In the genomic region with DNA sequence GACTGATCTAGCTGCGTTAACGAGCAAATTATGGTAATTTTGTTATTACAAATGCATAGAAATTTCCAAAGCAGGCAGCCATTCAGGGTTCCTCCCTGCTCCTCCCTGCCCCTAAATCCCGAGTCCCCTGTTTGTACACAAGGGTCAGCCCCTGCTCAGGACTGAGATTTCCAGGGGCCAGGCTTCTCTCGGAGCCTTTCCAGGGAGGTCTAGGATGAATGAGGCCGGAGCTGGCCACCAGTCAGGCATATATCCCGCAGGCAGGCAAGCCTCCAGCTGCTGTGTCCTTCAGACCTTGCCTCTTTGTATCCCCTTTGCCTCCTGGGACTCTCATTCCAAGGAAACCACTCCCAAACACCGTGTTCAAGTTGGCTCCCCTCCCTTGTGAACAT, we compare ENCODE assay signal across 9 mouse cellular contexts.
A peak's percentile ranks its signal among the peaks of the same experiment; 100 is the strongest.
DNase-seq lines count a peak whose midpoint lies in the region; ATAC-seq lines count a peak whose summit lies in the region.
"Had no signal": no experiment of that assay in that cellular context is flagged by ENCODE, and none has a peak within 500 bp of the region (broad histone marks: within the 10 kb centered on the region; RNA-seq: fewer than 3 reads in every experiment).

No protein-coding gene starts in this region.

- peaks cover 11% of the 10 kb centered on the region; the same call in 1 of the 2 replicates for H3K4me1 ChIP-seq in heart, embryonic 13.5 days
- H3K4me1 ChIP-seq in embryonic facial prominence, embryonic 11.5 days (ENCODE audit: control insufficient read depth, insufficient read depth, low read length) = peaks cover 2% of the 10 kb centered on the region; the same call in 1 of the 2 replicates
- peaks cover 22% of the 10 kb centered on the region for H3K4me1 ChIP-seq in hindbrain, embryonic 14.5 days (replicated peaks; ENCODE audit: control insufficient read depth, insufficient read depth, low read length)
- H3K4me1 ChIP-seq in midbrain, embryonic 14.5 days (ENCODE audit: control insufficient read depth, insufficient read depth, low read length) = peaks cover 17% of the 10 kb centered on the region

- no peak for DNase-seq in heart, adult 11 months
- DNase-seq in embryonic facial prominence, embryonic 11.5 days (ENCODE audit: low spot score) = no peak
- no peak for DNase-seq in hindbrain, embryonic 14.5 days (ENCODE audit: low spot score)
- DNase-seq in midbrain, embryonic 14.5 days = peak; percentile 59
- no peak for DNase-seq in gastrocnemius, postnatal 36 days
- DNase-seq in adrenal gland, adult (ENCODE audit: inconsistent age in 2 of 2, low spot score in 1 of 2) = no peak
- no peak for DNase-seq in gastrocnemius, postnatal 25 days
- DNase-seq: cerebellum, adult 11 months had no signal

- H3K27ac ChIP-seq in heart, embryonic 13.5 days (replicated peaks) = no peak overlapping the region
- H3K27ac ChIP-seq in embryonic facial prominence, embryonic 11.5 days (replicated peaks; ENCODE audit: low read depth, low read length) = peak overlapping the region; percentile 20; the same call in 1 of the 2 replicates
- peak overlapping the region; percentile 82 for H3K27ac ChIP-seq in hindbrain, embryonic 14.5 days
- peak overlapping the region; percentile 84 for H3K27ac ChIP-seq in midbrain, embryonic 14.5 days (replicated peaks; ENCODE audit: low read depth, low read length)

- H3K9me3 ChIP-seq in heart, embryonic 13.5 days = no peaks in the 10 kb centered on the region
- no peaks in the 10 kb centered on the region for H3K9me3 ChIP-seq in embryonic facial prominence, embryonic 11.5 days (replicated peaks; ENCODE audit: control insufficient read depth, low read length)
- no peaks in the 10 kb centered on the region for H3K9me3 ChIP-seq in hindbrain, embryonic 14.5 days (ENCODE audit: control insufficient read depth, low read length)
- no peaks in the 10 kb centered on the region for H3K9me3 ChIP-seq in midbrain, embryonic 14.5 days (ENCODE audit: control insufficient read depth, low read length)

- peak overlapping the region; percentile 79 for H3K9ac ChIP-seq in heart, embryonic 13.5 days
- H3K9ac ChIP-seq in embryonic facial prominence, embryonic 11.5 days (replicated peaks; ENCODE audit: low read length) = peak overlapping the region; percentile 69
- H3K9ac ChIP-seq in hindbrain, embryonic 14.5 days = peak overlapping the region; percentile 57; the same call in 1 of the 2 replicates
- H3K9ac ChIP-seq in midbrain, embryonic 14.5 days (replicated peaks; ENCODE audit: low read length) = peak overlapping the region; percentile 51; the same call in 1 of the 2 replicates

- H3K4me2 ChIP-seq in heart, embryonic 13.5 days = peak overlapping the region; percentile 90
- peak overlapping the region; percentile 92 for H3K4me2 ChIP-seq in embryonic facial prominence, embryonic 11.5 days (ENCODE audit: low read depth, low read length)
- peak overlapping the region; percentile 69 for H3K4me2 ChIP-seq in hindbrain, embryonic 14.5 days (replicated peaks)
- H3K4me2 ChIP-seq in midbrain, embryonic 14.5 days (ENCODE audit: low read length) = peak overlapping the region; percentile 70

- intact Hi-C loops in gastrocnemius, postnatal 36 days (cut with DNase I) = no loop called here

- WGBS in heart, embryonic 13.5 days = 13% methylated on average over 7 of the region's 7 CpGs
- WGBS in embryonic facial prominence, embryonic 11.5 days = 3% methylated on average over 7 of the region's 7 CpGs
- 6% methylated on average over 7 of the region's 7 CpGs for WGBS in hindbrain, embryonic 14.5 days
- WGBS in midbrain, embryonic 14.5 days = 3% methylated on average over 7 of the region's 7 CpGs

- H3K36me3 ChIP-seq in heart, embryonic 13.5 days = no peaks in the 10 kb centered on the region
- no peaks in the 10 kb centered on the region for H3K36me3 ChIP-seq in embryonic facial prominence, embryonic 11.5 days (replicated peaks; ENCODE audit: control insufficient read depth, insufficient read depth, low read depth, low read length)
- H3K36me3 ChIP-seq in hindbrain, embryonic 14.5 days (replicated peaks; ENCODE audit: control insufficient read depth, insufficient read depth) = no peaks in the 10 kb centered on the region
- H3K36me3 ChIP-seq in midbrain, embryonic 14.5 days (ENCODE audit: control insufficient read depth, insufficient read depth, low read length) = no peaks in the 10 kb centered on the region

- ATAC-seq in heart, embryonic 13.5 days (ENCODE audit: extremely low read depth, insufficient number of reproducible peaks, low FRiP score, low TSS enrichment) = no peak
- ATAC-seq in embryonic facial prominence, embryonic 11.5 days (replicated peaks; ENCODE audit: insufficient number of reproducible peaks, low FRiP score, low TSS enrichment, low read depth) = peak; percentile 15; the same call in 1 of the 2 replicates
- peak; percentile 34 for ATAC-seq in hindbrain, embryonic 14.5 days (ENCODE audit: low FRiP score)
- ATAC-seq in midbrain, embryonic 14.5 days (ENCODE audit: low FRiP score, low TSS enrichment) = peak; percentile 35; the same call in 1 of the 2 replicates

- H3K4me3 ChIP-seq in heart, embryonic 13.5 days = peak overlapping the region; percentile 55
- peak overlapping the region; percentile 40 for H3K4me3 ChIP-seq in embryonic facial prominence, embryonic 11.5 days (ENCODE audit: low read depth, low read length)
- no peak overlapping the region; the same call in 1 of the 2 replicates for H3K4me3 ChIP-seq in hindbrain, embryonic 14.5 days (replicated peaks; ENCODE audit: low read length)
- peak overlapping the region; percentile 31; the same call in 1 of the 2 replicates for H3K4me3 ChIP-seq in midbrain, embryonic 14.5 days (replicated peaks; ENCODE audit: low read depth, low read length)

- H3K27me3 ChIP-seq in heart, embryonic 13.5 days (replicated peaks) = peaks cover 66% of the 10 kb centered on the region
- no peaks in the 10 kb centered on the region for H3K27me3 ChIP-seq in embryonic facial prominence, embryonic 11.5 days (ENCODE audit: control insufficient read depth, insufficient read depth, low read length)
- H3K27me3 ChIP-seq in hindbrain, embryonic 14.5 days (ENCODE audit: control insufficient read depth, insufficient read depth, low read length) = peaks cover 7% of the 10 kb centered on the region; the same call in 1 of the 2 replicates
- H3K27me3 ChIP-seq in midbrain, embryonic 14.5 days (ENCODE audit: control insufficient read depth, insufficient read depth, low read length) = peaks cover 3% of the 10 kb centered on the region; the same call in 1 of the 2 replicates
